Mouse (Mus musculus): ENCODE data around the gene Gm44973. TPM values are rescaled to one million over a fixed set of nuclear protein-coding genes. Genes with fewer than 3 reads are reported as not detected.

The Gm44973 gene
- polyA plus RNA-seq, 1 experiment = not detected

- Histone ChIP-seq H3K4me1 (ENCODE audit: control insufficient read depth, insufficient read depth, insufficient read length) (peaks cover 11% of the 10 kb centered on the region), H3K27me3 (ENCODE audit: control insufficient read depth, insufficient read depth, low read length) (peaks cover 19% of the 10 kb centered on the region), H3K4me3 (ENCODE audit: extremely low read depth, insufficient read depth, insufficient read length) (peak within 1 kb of the TSS; percentile 65), H3K27ac (ENCODE audit: insufficient read depth, low read length) (peak within 1 kb of the TSS; percentile 1; the same call in 1 of the 2 replicates), H3K36me3 (ENCODE audit: control insufficient read depth, insufficient read depth, low read length) (no peaks in the 10 kb centered on the region)
- peak in 1 of 2 experiments; percentile 48 for DNase-seq (ENCODE audit: low read depth in 1 of 2, low spot score in 2 of 2)
- TF ChIP-seq CTCF (IDR thresholded peaks at IDR 0.05; ENCODE audit: extremely low read depth, insufficient read depth, insufficient read length, insufficient replicate concordance) = no peak
- TF ChIP-seq POLR2A (IDR thresholded peaks at IDR 0.05; ENCODE audit: low read depth, low read length) = no peak
- 2% methylated on average over 65 of the region's 65 CpGs for WGBS
These were observed 36.2 kb downstream of the Gm44973 start, which contains the start of gene Zfp580 for GRCm38 (mm10) chr7:5051193-5052192. TSS of gene Zfp580 (plus strand) at chr7:5051538.

- TF ChIP-seq CTCF (IDR thresholded peaks at IDR 0.05; ENCODE audit: extremely low read depth, insufficient read depth, insufficient read length, insufficient replicate concordance) (no peak), POLR2A (IDR thresholded peaks at IDR 0.05; ENCODE audit: low read depth, low read length) (no peak)
- H3K27me3 ChIP-seq (ENCODE audit: control insufficient read depth, insufficient read depth, low read length) = peaks cover 24% of the 10 kb centered on the region
- no peak overlapping the region for H3K4me3 ChIP-seq (ENCODE audit: extremely low read depth, insufficient read depth, insufficient read length)
- peaks cover 16% of the 10 kb centered on the region for H3K4me1 ChIP-seq (ENCODE audit: control insufficient read depth, insufficient read depth, insufficient read length)
- WGBS = 8% methylated on average over 12 of the region's 12 CpGs
- no peak for DNase-seq (ENCODE audit: low read depth in 1 of 2, low spot score in 2 of 2)
- H3K27ac ChIP-seq (ENCODE audit: insufficient read depth, low read length) = no peak overlapping the region
- no peaks in the 10 kb centered on the region for H3K36me3 ChIP-seq (ENCODE audit: control insufficient read depth, insufficient read depth, low read length)
These were observed 37.1 kb downstream of the Gm44973 start for GRCm38 (mm10) chr7:5052438-5052837.

GRCm38 (mm10) chr7:5052931-5053343, 37.6 kb downstream of the Gm44973 start:
- Histone ChIP-seq H3K36me3 (ENCODE audit: control insufficient read depth, insufficient read depth, low read length) (no peaks in the 10 kb centered on the region), H3K4me1 (ENCODE audit: control insufficient read depth, insufficient read depth, insufficient read length) (peaks cover 16% of the 10 kb centered on the region), H3K4me3 (ENCODE audit: extremely low read depth, insufficient read depth, insufficient read length) (no peak overlapping the region), H3K27me3 (ENCODE audit: control insufficient read depth, insufficient read depth, low read length) (peaks cover 24% of the 10 kb centered on the region), H3K27ac (ENCODE audit: insufficient read depth, low read length) (no peak overlapping the region)
- DNase-seq (ENCODE audit: low read depth in 1 of 2, low spot score in 2 of 2) = no peak
- TF ChIP-seq CTCF (IDR thresholded peaks at IDR 0.05; ENCODE audit: extremely low read depth, insufficient read depth, insufficient read length, insufficient replicate concordance) (no peak), POLR2A (IDR thresholded peaks at IDR 0.05; ENCODE audit: low read depth, low read length) (no peak)
- 6% methylated on average over 45 of the region's 45 CpGs for WGBS

- no peaks in the 10 kb centered on the region for H3K36me3 ChIP-seq (ENCODE audit: control insufficient read depth, insufficient read depth, low read length)
- peaks cover 24% of the 10 kb centered on the region for H3K27me3 ChIP-seq (ENCODE audit: control insufficient read depth, insufficient read depth, low read length)
- no peak overlapping the region for H3K27ac ChIP-seq (ENCODE audit: insufficient read depth, low read length)
- H3K4me1 ChIP-seq (ENCODE audit: control insufficient read depth, insufficient read depth, insufficient read length) = peaks cover 16% of the 10 kb centered on the region
- no peak for DNase-seq (ENCODE audit: low read depth in 1 of 2, low spot score in 2 of 2)
- TF ChIP-seq POLR2A (IDR thresholded peaks at IDR 0.05; ENCODE audit: low read depth, low read length) (no peak), CTCF (IDR thresholded peaks at IDR 0.05; ENCODE audit: extremely low read depth, insufficient read depth, insufficient read length, insufficient replicate concordance) (no peak)
- WGBS = 22% methylated on average over 32 of the region's 32 CpGs
- no peak overlapping the region for H3K4me3 ChIP-seq (ENCODE audit: extremely low read depth, insufficient read depth, insufficient read length)
These were observed 38.3 kb downstream of the Gm44973 start for GRCm38 (mm10) chr7:5053456-5054179.

GRCm38 (mm10) chr7:5056651-5057263, 41.5 kb downstream of the Gm44973 start:
- no peak for DNase-seq (ENCODE audit: low read depth in 1 of 2, low spot score in 2 of 2)
- no peak for TF ChIP-seq POLR2A (IDR thresholded peaks at IDR 0.05; ENCODE audit: low read depth, low read length)
- TF ChIP-seq CTCF (IDR thresholded peaks at IDR 0.05; ENCODE audit: extremely low read depth, insufficient read depth, insufficient read length, insufficient replicate concordance) = no peak
- Histone ChIP-seq H3K27me3 (ENCODE audit: control insufficient read depth, insufficient read depth, low read length) (peaks cover 20% of the 10 kb centered on the region), H3K4me1 (ENCODE audit: control insufficient read depth, insufficient read depth, insufficient read length) (peaks cover 14% of the 10 kb centered on the region), H3K27ac (ENCODE audit: insufficient read depth, low read length) (no peak overlapping the region), H3K36me3 (ENCODE audit: control insufficient read depth, insufficient read depth, low read length) (no peaks in the 10 kb centered on the region), H3K4me3 (ENCODE audit: extremely low read depth, insufficient read depth, insufficient read length) (no peak overlapping the region)
- WGBS = 7% methylated on average over 54 of the region's 55 CpGs

GRCm38 (mm10) chr7:5057381-5057780, 42.1 kb downstream of the Gm44973 start:
- no peak overlapping the region for H3K4me3 ChIP-seq (ENCODE audit: extremely low read depth, insufficient read depth, insufficient read length)
- no peak for DNase-seq (ENCODE audit: low read depth in 1 of 2, low spot score in 2 of 2)
- no peak overlapping the region for H3K27ac ChIP-seq (ENCODE audit: insufficient read depth, low read length)
- H3K27me3 ChIP-seq (ENCODE audit: control insufficient read depth, insufficient read depth, low read length) = peaks cover 18% of the 10 kb centered on the region
- TF ChIP-seq POLR2A (IDR thresholded peaks at IDR 0.05; ENCODE audit: low read depth, low read length) (no peak), CTCF (IDR thresholded peaks at IDR 0.05; ENCODE audit: extremely low read depth, insufficient read depth, insufficient read length, insufficient replicate concordance) (no peak)
- peaks cover 13% of the 10 kb centered on the region for H3K4me1 ChIP-seq (ENCODE audit: control insufficient read depth, insufficient read depth, insufficient read length)
- H3K36me3 ChIP-seq (ENCODE audit: control insufficient read depth, insufficient read depth, low read length) = no peaks in the 10 kb centered on the region
- 57% methylated on average over 8 of the region's 8 CpGs for WGBS

All from spleen, adult 2 months (tissue).